Mouse (Mus musculus) embryonic facial prominence, embryonic 15.5 days (tissue): ENCODE measurements around the gene Arhgap19. TPM values are rescaled to one million over a fixed set of nuclear protein-coding genes. Genes with fewer than 3 reads are reported as not detected.

Experiments used
- ATAC-seq: fragments of 200-750 bp; cut with Nextera tagmentation; 2 replicates; pipeline ENCODE4 v1.8.0; 2017; ENCODE audit warnings: low read depth, moderate TSS enrichment; ENCODE audit not compliant: insufficient number of reproducible peaks, low FRiP score, low TSS enrichment
- H3K27ac ChIP-seq: fragments of 300-500 bp; sonication (generic); replicated peaks from 2 replicates; pipeline ENCODE4 v1.5.1; 2015; ENCODE audit warnings: mild to moderate bottlenecking, inconsistent platforms
- H3K27me3 ChIP-seq: fragments of 300-500 bp; sonication (generic); 2 replicates; pipeline ENCODE4 v1.6.1; 2015; ENCODE audit warnings: inconsistent platforms
- H3K36me3 ChIP-seq: fragments of 300-500 bp; sonication (generic); 2 replicates; pipeline ENCODE4 v1.6.1; 2015; ENCODE audit warnings: mild to moderate bottlenecking, inconsistent platforms
- H3K4me1 ChIP-seq: fragments of 300-500 bp; sonication (generic); 2 replicates; pipeline ENCODE4 v1.6.1; 2015; ENCODE audit warnings: inconsistent platforms
- H3K4me2 ChIP-seq: fragments of 300-500 bp; sonication (generic); replicated peaks from 2 replicates; pipeline ENCODE4 v1.6.1; 2015; ENCODE audit warnings: mild to moderate bottlenecking, inconsistent platforms
- H3K4me3 ChIP-seq: fragments of 300-500 bp; sonication (generic); replicated peaks from 2 replicates; pipeline ENCODE4 v1.5.1; 2015; ENCODE audit warnings: mild to moderate bottlenecking, inconsistent platforms
- H3K9ac ChIP-seq: fragments of 300-500 bp; sonication (generic); 2 replicates; pipeline ENCODE4 v1.6.1; 2015; ENCODE audit warnings: inconsistent platforms
- H3K9me3 ChIP-seq: fragments of 300-500 bp; sonication (generic); replicated peaks from 2 replicates; pipeline ENCODE4 v1.6.1; 2016; ENCODE audit warnings: inconsistent platforms
- WGBS: fragments of 180-500 bp; shearing (Covaris S2); methylation state at CpG from one replicate; pipeline ENCODE4 v1.1.7; 2015; 5-methylcytosine and 5-hydroxymethylcytosine counted together
- polyA plus RNA-seq: library from polyadenylated mRNA; unstranded; fragments of >200 nt; fragmentation: Nextera tagmentation; extraction: Ambion mirVana; gene quantifications from 2 replicates; pipeline ENCODE4 v1.2.1, GENCODE M21; 2015

Gene Arhgap19
- polyA plus RNA-seq, 1 experiment from 2014 or later = 17.5 TPM

DNA sequence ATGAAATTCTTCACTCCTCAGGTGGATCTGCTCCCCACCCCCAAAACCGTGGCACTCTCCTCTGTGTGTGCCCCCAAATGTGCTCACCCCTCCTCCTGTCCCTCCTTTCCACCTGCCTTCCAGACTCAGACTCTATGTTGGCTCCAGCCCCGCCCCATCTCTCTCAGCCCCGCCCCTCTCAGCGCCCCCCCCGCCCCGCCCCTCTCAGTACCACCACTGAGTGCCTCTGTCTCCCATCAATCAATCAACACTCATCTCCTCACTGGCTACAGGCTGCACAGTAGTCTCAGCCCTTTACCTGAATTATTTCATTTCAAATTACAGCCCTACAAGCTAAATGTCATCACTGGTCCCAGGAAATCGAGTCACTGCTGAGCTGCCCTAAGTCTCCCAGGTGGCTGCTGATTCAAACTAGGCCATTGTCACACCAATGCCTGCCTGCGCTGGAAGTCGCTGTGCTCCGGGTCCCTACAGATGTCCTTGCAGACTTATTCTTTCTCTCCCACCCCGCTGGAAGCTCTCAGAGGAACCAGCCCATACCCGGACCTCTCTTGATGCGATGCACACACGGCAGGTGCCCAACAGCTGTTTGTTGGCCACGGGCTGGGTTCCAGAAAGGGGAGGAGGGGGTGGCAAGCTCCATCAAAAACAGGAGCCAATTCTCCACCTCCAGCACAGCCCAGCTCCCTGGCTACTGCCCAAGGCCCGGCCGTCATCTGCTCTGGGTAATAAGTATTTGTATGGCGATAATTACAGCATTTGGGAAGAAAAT is 64.0 kb downstream of the Arhgap19 start:
- Histone ChIP-seq H3K4me3 (no peak overlapping the region), H3K27me3 (peaks cover 66% of the 10 kb centered on the region), H3K27ac (no peak overlapping the region), H3K9ac (no peak overlapping the region), H3K36me3 (no peaks in the 10 kb centered on the region), H3K4me1 (peaks cover 11% of the 10 kb centered on the region), H3K4me2 (peak overlapping the region; percentile 4; the same call in 1 of the 2 replicates), H3K9me3 (no peaks in the 10 kb centered on the region)
- ATAC-seq = peak; percentile 63; the same call in 1 of the 2 replicates
- WGBS = under 1% methylated on average over 17 of the region's 18 CpGs

DNA sequence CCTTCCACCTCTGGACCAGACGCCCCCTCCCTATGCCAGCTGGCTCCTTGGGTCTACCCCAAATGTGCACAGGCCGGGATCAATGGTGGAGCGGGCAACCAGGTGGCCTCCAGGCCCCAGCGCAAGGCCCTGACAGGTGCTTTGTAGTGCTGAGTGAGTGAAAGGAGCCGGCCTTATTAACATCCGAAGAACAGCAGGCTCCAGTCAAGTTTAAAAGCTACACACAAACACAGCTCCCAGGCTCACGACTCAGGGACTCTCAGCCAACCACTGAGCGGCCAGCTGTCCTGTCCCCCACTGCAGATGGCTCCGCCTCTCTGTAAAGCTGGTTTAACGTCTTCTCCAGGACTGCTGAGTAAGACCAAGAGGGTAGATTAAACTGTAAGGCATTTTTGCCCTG is 67.2 kb downstream of the Arhgap19 start:
- Histone ChIP-seq H3K9ac (no peak overlapping the region), H3K4me1 (peaks cover 11% of the 10 kb centered on the region), H3K27me3 (peaks cover 35% of the 10 kb centered on the region), H3K27ac (no peak overlapping the region), H3K4me2 (no peak overlapping the region), H3K9me3 (no peaks in the 10 kb centered on the region), H3K4me3 (no peak overlapping the region), H3K36me3 (no peaks in the 10 kb centered on the region)
- WGBS = 18% methylated on average over 10 of the region's 10 CpGs
- peak; percentile 45; the same call in 1 of the 2 replicates for ATAC-seq

DNA sequence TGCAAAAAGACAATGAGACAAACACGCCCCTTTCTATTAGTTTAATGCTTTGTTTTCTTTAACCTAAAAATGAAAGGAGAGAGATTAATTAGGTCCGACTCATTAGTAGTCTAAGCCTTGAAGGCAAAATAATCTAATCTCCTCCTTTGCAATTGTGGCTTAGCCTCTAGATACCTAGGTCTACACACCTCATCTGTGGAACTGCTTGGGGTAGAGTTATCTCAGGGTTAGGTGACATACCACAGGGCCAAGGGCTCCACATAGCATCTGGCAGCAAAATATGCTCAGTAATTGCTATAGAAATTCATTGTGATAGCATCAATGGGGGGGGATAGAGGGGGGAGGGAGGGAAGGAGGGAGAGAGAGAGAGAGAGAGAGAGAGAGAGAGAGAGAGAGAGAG is 76.4 kb downstream of the Arhgap19 start:
- Histone ChIP-seq H3K4me1 (peaks cover 5% of the 10 kb centered on the region; the same call in 1 of the 2 replicates), H3K4me3 (no peak overlapping the region)

DNA sequence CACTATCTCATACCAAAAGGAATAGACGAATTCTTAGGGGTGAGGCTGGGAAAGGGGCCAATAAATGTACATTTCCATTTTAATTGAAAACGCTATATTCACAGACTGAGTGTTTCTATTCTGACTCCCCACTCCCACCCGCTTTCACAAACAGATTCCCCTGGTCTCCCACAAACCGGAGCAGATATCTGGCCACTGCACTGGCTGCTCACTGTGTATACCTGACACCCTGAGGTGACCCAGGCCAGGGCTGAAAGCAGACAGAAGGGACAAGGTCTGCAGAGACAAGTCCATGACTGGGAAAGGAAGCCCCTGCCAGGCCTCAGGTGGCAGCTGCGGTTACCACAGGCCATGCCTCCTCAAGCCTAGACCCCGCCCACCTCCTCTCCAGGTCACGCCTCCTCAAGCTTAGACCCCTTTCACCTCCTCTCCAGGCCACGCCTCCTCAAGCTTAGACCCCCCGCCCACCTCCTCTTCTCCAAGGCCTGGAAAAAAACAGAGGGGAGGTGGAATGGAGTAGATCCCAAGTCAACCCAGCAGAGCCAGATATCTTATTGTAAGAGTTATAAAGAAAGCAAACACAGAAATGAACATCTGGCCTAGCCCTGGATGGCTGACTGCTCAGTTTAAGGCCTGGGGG is 76.9 kb downstream of the Arhgap19 start:
- no peak overlapping the region for H3K27ac ChIP-seq
- no peak overlapping the region for H3K4me2 ChIP-seq
- no peak overlapping the region for H3K9ac ChIP-seq
- H3K4me3 ChIP-seq = no peak overlapping the region
- no peaks in the 10 kb centered on the region for H3K27me3 ChIP-seq
- H3K36me3 ChIP-seq = no peaks in the 10 kb centered on the region
- no peaks in the 10 kb centered on the region for H3K9me3 ChIP-seq
- peaks cover 5% of the 10 kb centered on the region; the same call in 1 of the 2 replicates for H3K4me1 ChIP-seq
- ATAC-seq = no peak
- WGBS = 39% methylated on average over 9 of the region's 9 CpGs

More for the DNA sequence above, 76.4 kb downstream of the Arhgap19 start:
- Histone ChIP-seq H3K4me2 (no peak overlapping the region), H3K36me3 (no peaks in the 10 kb centered on the region), H3K9me3 (no peaks in the 10 kb centered on the region), H3K27ac (no peak overlapping the region), H3K27me3 (no peaks in the 10 kb centered on the region), H3K9ac (no peak overlapping the region)
- ATAC-seq = no peak
- 41% methylated on average over 2 of the region's 2 CpGs for WGBS

DNA sequence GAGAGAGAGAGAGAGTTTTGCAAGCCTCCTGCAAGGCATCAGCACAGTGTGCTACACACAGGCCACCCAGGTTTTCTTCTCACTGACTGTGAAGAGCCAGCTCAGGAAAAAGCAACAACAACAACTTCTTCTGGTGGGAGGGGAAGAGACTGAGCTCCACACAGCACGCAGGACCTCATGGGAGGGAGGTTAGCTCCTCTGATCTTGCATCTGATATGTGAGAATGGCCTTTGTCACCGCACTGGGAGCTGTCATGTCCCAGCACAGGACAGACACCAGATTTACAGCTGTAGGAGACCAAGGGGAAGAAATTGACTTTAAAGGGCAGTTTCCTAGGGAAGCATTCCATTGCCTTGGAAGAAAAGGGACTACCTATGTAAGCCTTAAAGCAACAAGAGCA is 78.5 kb downstream of the Arhgap19 start:
- no peak overlapping the region for H3K9ac ChIP-seq
- no peak overlapping the region for H3K27ac ChIP-seq
- no peak overlapping the region for H3K4me2 ChIP-seq
- no peaks in the 10 kb centered on the region for H3K27me3 ChIP-seq
- no peak for ATAC-seq
- peaks cover 11% of the 10 kb centered on the region; the same call in 1 of the 2 replicates for H3K4me1 ChIP-seq
- WGBS = 35% methylated on average over 2 of the region's 2 CpGs
- no peak overlapping the region for H3K4me3 ChIP-seq
- no peaks in the 10 kb centered on the region for H3K9me3 ChIP-seq
- no peaks in the 10 kb centered on the region for H3K36me3 ChIP-seq

DNA sequence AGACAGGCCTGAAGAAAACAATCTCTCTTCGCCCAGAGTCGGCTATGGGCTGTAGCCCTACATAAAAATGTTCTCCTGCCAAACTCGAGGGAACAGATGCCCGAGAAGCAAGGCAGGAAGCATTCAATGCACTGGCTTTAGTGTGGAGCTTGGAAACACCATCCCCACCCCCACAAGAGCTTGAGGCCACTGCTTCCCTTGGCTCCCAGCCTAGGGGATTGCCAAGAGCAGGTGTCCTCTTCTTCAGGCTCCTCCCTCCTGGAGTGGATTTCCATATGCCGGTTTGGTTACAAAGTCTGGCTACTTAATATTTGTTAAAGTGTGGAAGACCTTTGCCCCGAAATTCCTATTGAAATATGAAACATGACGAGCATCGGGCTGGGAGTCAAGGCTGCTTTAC is 82.4 kb downstream of the Arhgap19 start:
- 0 out of 2 replicates have a peak, but pooled peaks cover 13% of the 10 kb centered on the region for H3K4me1 ChIP-seq
- 57% methylated on average over 8 of the region's 8 CpGs for WGBS
- H3K27me3 ChIP-seq = peaks cover 15% of the 10 kb centered on the region; the same call in 1 of the 2 replicates
- no peak overlapping the region for H3K9ac ChIP-seq
- H3K36me3 ChIP-seq = no peaks in the 10 kb centered on the region
- no peaks in the 10 kb centered on the region for H3K9me3 ChIP-seq
- ATAC-seq = no peak
- no peak overlapping the region for H3K4me3 ChIP-seq
- no peak overlapping the region for H3K4me2 ChIP-seq
- H3K27ac ChIP-seq = no peak overlapping the region

Other genes starting within 250 kb of the Arhgap19 start
- gene Gm340, start 219.7 kb downstream of the Arhgap19 start, polyA plus RNA-seq = 2.1 and 2.5 TPM in 2 replicates
- 0.64 and 1.1 TPM in 2 replicates for gene Slit1, start 58.4 kb downstream of the Arhgap19 start, polyA plus RNA-seq
- gene Frat1, start 27.9 kb upstream of the Arhgap19 start, polyA plus RNA-seq = 6.6 and 7.0 TPM in 2 replicates
- gene Frat2, start 46.1 kb upstream of the Arhgap19 start, polyA plus RNA-seq = 5.6 and 7.1 TPM in 2 replicates
- gene Rrp12, start 94.1 kb upstream of the Arhgap19 start, polyA plus RNA-seq = 16.1 and 16.7 TPM in 2 replicates
- 568 and 639 TPM in 2 replicates for gene Pgam1, start 109.9 kb upstream of the Arhgap19 start, polyA plus RNA-seq
- 71.5 and 72.8 TPM in 2 replicates for gene Exosc1, start 131.4 kb upstream of the Arhgap19 start, polyA plus RNA-seq
- gene Zdhhc16, start 131.4 kb upstream of the Arhgap19 start, polyA plus RNA-seq = 87.2 and 92.4 TPM in 2 replicates
- gene Mms19, start 179.1 kb upstream of the Arhgap19 start, polyA plus RNA-seq = 35.2 and 42.0 TPM in 2 replicates
- gene Ubtd1, start 179.7 kb upstream of the Arhgap19 start, polyA plus RNA-seq = 33.2 and 34.2 TPM in 2 replicates
- 1.6 and 1.9 TPM in 2 replicates for gene Ankrd2, start 234.0 kb upstream of the Arhgap19 start, polyA plus RNA-seq
- 1.7 TPM in 2 replicates for gene Hoga1, start 243.6 kb upstream of the Arhgap19 start, polyA plus RNA-seq